Mouse (Mus musculus) heart, postnatal 0 days (tissue): Measurements from ENCODE around the gene Slc25a28.

Experiments used
- CTCF ChIP-seq: IDR thresholded peaks from 2 replicates; pipeline ENCODE4 v1.5.1; 2016; ENCODE audit warnings: antibody characterized with exemption, control low read depth, low read depth
- EP300 ChIP-seq: IDR thresholded peaks from 2 replicates; pipeline ENCODE4 v1.6.1; 2016; ENCODE audit warnings: antibody characterized with exemption, low read depth

- no peak for TF ChIP-seq CTCF
- no peak for TF ChIP-seq EP300
Observed at GRCm38 (mm10) chr19:43722891-43723290, 48.2 kb upstream of the Slc25a28 start.
